Mouse (Mus musculus) myocyte (in vitro differentiated cells): ENCODE measurements around the gene Tbc1d16. TPM values are rescaled to one million over a fixed set of nuclear protein-coding genes. Genes with fewer than 3 reads are reported as not detected.
"Not testable (repeated sequence)": the region's sequence is repeated elsewhere in the genome, so short reads cannot be mapped to it uniquely, and the experiment has no call there.

Experiments
- H3K27me3 ChIP-seq: one replicate; pipeline ENCODE4 v1.6.1; 2011; ENCODE audit not compliant: control insufficient read depth, insufficient read depth, insufficient read length
- H3K36me3 ChIP-seq: one replicate; pipeline ENCODE4 v1.6.1; 2011; ENCODE audit not compliant: control insufficient read depth, insufficient read depth
- H3K4me2 ChIP-seq: one replicate; pipeline ENCODE4 v1.6.1; 2011; ENCODE audit warnings: low read depth, control low read depth
- H3K4me3 ChIP-seq: one replicate; pipeline ENCODE4 v1.5.1; 2011; ENCODE audit warnings: mild to moderate bottlenecking, control low read depth, moderate library complexity
- H3K79me2 ChIP-seq: one replicate; pipeline ENCODE4 v1.6.1; 2011; ENCODE audit not compliant: control insufficient read depth, insufficient read depth
- H3ac ChIP-seq: one replicate; pipeline ENCODE4 v1.6.1; 2011; ENCODE audit not compliant: control insufficient read depth, insufficient read length
- CEBPB ChIP-seq: IDR thresholded peaks from 2 replicates; pipeline ENCODE4 v1.6.1; 2011; ENCODE audit warnings: mild to moderate bottlenecking, moderate library complexity; ENCODE audit not compliant: poor library complexity, insufficient read depth, severe bottlenecking
- E2F4 ChIP-seq: IDR thresholded peaks from one replicate; pipeline ENCODE4 v1.6.1; 2011; ENCODE audit warnings: mild to moderate bottlenecking, control low read depth, moderate library complexity; ENCODE audit not compliant: insufficient read depth
- MAX ChIP-seq: IDR thresholded peaks from one replicate; pipeline ENCODE4 v1.6.1; 2011; ENCODE audit warnings: low read depth, mild to moderate bottlenecking, control low read depth
- MYOD1 ChIP-seq, 3 experiments: IDR thresholded peaks; one replicate each; pipeline ENCODE4 v1.6.1; 2011; ENCODE audit warnings: control low read depth in 2 of 3, low read depth in 2 of 3, mild to moderate bottlenecking in 2 of 3, moderate library complexity in 1 of 3; ENCODE audit not compliant: insufficient read length in 2 of 3, control insufficient read depth in 1 of 3
- MYOG ChIP-seq, 3 experiments: IDR thresholded peaks; one replicate each; pipeline ENCODE4 v1.6.1; 2011; ENCODE audit warnings: control low read depth in 2 of 3, low read depth in 2 of 3, mild to moderate bottlenecking in 2 of 3; ENCODE audit not compliant: insufficient read length in 2 of 3, control insufficient read depth in 1 of 3, insufficient read depth in 1 of 3
- POLR2A ChIP-seq: IDR thresholded peaks from one replicate; pipeline ENCODE4 v1.6.1; 2011; ENCODE audit warnings: low read depth, mild to moderate bottlenecking, control low read depth, moderate library complexity; ENCODE audit not compliant: insufficient read length
- POLR2AphosphoS2 ChIP-seq: IDR thresholded peaks from one replicate; pipeline ENCODE4 v1.6.1; 2011; ENCODE audit warnings: low read depth, control low read depth; ENCODE audit not compliant: insufficient read length
- REST ChIP-seq: IDR thresholded peaks from one replicate; pipeline ENCODE4 v1.6.1; 2011; ENCODE audit warnings: mild to moderate bottlenecking, control low read depth, moderate library complexity; ENCODE audit not compliant: insufficient read depth, insufficient read length
- SRF ChIP-seq: IDR thresholded peaks from one replicate; pipeline ENCODE4 v1.6.1; 2011; ENCODE audit warnings: low read depth; ENCODE audit not compliant: control insufficient read depth, insufficient read length
- TCF12 ChIP-seq: IDR thresholded peaks from one replicate; pipeline ENCODE4 v1.6.1; 2011; ENCODE audit warnings: mild to moderate bottlenecking, control low read depth; ENCODE audit not compliant: poor library complexity, insufficient read depth, severe bottlenecking
- TCF3 ChIP-seq: IDR thresholded peaks from one replicate; pipeline ENCODE4 v1.6.1; 2011; ENCODE audit warnings: low read depth, control low read depth; ENCODE audit not compliant: insufficient read length
- USF1 ChIP-seq: IDR thresholded peaks from one replicate; pipeline ENCODE4 v1.6.1; 2011; ENCODE audit warnings: low read depth, mild to moderate bottlenecking, control low read depth, moderate library complexity
- polyA plus RNA-seq: library from polyadenylated mRNA; unstranded; fragments of >200 nt; fragmentation: generic; extraction: Trizol; gene quantifications from one replicate; pipeline ENCODE4 v1.2.1, GENCODE M21; 2012; ENCODE audit warnings: missing spikeins

Tbc1d16 gene
- polyA plus RNA-seq, 1 experiment = 8.5 TPM

DNA sequence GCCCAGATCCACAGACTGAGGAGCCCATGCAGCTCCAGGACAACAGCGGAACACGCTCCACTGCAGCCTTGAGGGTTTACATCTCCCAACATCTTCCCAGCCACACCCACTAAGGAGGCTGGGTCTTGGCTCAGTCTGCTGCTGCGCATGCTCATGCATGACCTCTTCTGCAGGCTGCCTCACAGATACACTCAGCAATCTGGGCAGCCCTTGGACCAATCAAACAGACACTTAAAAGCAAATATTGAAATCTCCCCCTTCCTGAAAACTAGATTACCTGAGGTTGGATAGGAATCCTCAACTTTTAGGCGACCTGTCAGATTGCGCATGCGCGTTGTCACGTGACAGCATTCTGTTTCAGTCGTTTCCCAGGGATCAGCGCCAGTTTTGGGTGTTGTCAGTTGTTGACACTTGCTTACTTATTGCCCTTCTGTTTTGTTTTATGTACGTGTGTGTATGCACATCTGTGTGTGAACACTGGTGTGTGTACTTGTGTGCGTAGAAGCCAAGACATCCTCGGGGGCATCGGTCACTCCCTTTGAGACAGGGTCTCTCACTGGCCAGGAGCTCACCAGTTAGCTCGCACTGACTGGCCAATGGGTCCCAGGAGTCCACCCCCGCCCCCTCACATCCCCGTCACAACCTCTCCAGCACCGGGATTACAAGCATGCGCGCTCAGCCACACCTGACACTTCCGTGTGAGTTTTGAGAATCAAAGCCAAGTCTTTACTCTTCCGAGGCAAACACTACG, 30.4 kb upstream of the Tbc1d16 start:
- no peaks in the 10 kb centered on the region for H3K79me2 ChIP-seq
- no peak overlapping the region for H3ac ChIP-seq
- H3K27me3 ChIP-seq = peaks cover 40% of the 10 kb centered on the region
- TF ChIP-seq SRF (no peak), USF1 (peak; percentile 96), POLR2A (peak; percentile 63), E2F4 (no peak), POLR2AphosphoS2 (peak; percentile 55)
- H3K4me2 ChIP-seq = peak overlapping the region; percentile 93
- H3K36me3 ChIP-seq = no peaks in the 10 kb centered on the region
- H3K4me3 ChIP-seq = peak overlapping the region; percentile 17

DNA sequence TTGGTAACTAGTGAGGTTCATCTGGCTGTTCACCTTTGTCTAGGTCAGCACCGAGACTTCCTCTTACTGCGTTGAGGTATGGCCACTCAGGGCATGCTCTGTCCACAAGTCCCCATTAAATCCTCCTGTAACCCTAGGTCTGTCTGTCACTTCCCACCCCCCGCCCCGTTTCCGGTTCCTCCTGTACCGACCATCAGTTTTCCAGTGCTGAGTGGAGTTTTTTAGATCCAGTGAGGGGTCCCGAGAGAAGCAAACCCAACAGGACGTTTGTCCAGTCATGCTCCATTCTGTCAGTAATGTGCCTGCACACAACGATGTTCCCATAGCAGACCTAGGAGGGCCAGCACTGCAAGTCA, 29.9 kb upstream of the Tbc1d16 start:
- H3K27me3 ChIP-seq = peaks cover 41% of the 10 kb centered on the region
- H3K4me2 ChIP-seq = peak overlapping the region; percentile 93
- TF ChIP-seq SRF = no peak
- no peak for TF ChIP-seq CEBPB
- TF ChIP-seq MAX = no peak
- no peak for TF ChIP-seq TCF3
- no peak for TF ChIP-seq E2F4
- no peak for TF ChIP-seq USF1
- TF ChIP-seq POLR2A = no peak
- no peak for TF ChIP-seq TCF12
- TF ChIP-seq REST = no peak
- no peak for TF ChIP-seq MYOG (IDR thresholded peaks at IDR 0.05; ENCODE audit: control insufficient read depth in 1 of 3, insufficient read depth in 1 of 3, insufficient read length in 2 of 3, low read depth in 2 of 3)
- no peak for TF ChIP-seq MYOD1 (IDR thresholded peaks at IDR 0.05; ENCODE audit: control insufficient read depth in 1 of 3, insufficient read length in 2 of 3, low read depth in 2 of 3)
- no peak for TF ChIP-seq POLR2AphosphoS2
- H3K79me2 ChIP-seq = no peaks in the 10 kb centered on the region
- no peaks in the 10 kb centered on the region for H3K36me3 ChIP-seq
- no peak overlapping the region for H3ac ChIP-seq
- peak overlapping the region; percentile 17 for H3K4me3 ChIP-seq

DNA sequence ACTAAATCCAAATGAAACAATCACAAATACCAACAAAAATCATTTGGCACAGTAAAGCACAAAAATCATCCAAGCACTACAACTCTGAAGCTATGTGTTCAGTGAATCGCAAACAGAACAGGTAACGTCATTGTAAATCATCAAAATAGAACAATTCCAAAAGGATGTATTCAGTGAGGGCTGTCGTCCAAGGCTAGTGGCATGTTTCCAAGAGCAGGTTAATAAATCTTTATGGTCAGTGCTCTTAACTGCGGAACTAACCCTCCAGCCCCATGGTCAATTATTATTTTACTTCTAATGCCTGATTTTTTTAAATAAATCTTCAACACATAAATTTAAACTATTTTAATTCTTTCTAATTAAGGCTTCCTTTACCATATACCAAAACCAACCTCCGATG, 28.3 kb upstream of the Tbc1d16 start:
- H3K36me3 ChIP-seq, H3K4me2 ChIP-seq, H3K79me2 ChIP-seq, H3ac ChIP-seq, H3K4me3 ChIP-seq: not testable (repeated sequence)
- H3K27me3 ChIP-seq = peaks cover 44% of the 10 kb centered on the region

DNA sequence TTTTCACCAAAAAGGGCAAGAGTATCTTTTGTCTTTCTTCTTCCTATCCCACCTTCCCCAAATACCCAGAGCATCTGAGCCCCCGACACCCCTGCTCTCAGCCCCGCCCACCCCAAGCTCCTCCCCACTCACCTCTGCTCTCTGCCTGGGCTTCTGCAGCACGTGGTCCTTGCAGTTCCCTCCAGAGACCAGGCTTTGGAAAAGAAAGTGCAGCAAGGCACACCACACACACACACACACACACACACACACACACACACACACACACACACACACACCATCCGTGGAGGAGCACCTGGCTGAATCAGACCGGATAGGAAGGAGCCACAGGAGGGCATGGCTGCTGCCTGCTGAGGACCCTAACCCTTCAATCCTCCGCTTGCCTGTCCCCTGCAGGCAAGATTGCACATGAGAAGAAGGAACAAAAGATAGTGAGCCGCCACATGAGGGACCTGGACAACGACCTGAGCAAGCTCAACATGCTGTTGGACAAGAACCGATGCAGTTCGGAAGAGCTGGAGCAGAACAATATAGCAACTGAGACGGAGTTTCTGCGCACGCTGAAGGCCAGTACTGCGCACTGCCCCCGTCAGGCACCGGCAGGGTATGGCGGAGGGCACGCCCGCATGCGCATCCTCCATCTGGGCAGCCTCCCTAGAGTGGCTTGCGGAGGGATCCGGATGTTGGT, 24.7 kb upstream of the Tbc1d16 start:
- Histone ChIP-seq H3ac (no peak overlapping the region), H3K4me3 (no peak overlapping the region)
- no peak for TF ChIP-seq TCF3
- TF ChIP-seq TCF12 = no peak
- no peak for TF ChIP-seq MAX
- no peak for TF ChIP-seq MYOG (IDR thresholded peaks at IDR 0.05; ENCODE audit: control insufficient read depth in 1 of 3, insufficient read depth in 1 of 3, insufficient read length in 2 of 3, low read depth in 2 of 3)
- TF ChIP-seq SRF = no peak
- TF ChIP-seq REST = no peak
- no peak for TF ChIP-seq USF1
- TF ChIP-seq POLR2A = no peak
- no peak for TF ChIP-seq E2F4
- no peak for TF ChIP-seq MYOD1 (IDR thresholded peaks at IDR 0.05; ENCODE audit: control insufficient read depth in 1 of 3, insufficient read length in 2 of 3, low read depth in 2 of 3)
- TF ChIP-seq POLR2AphosphoS2 = no peak
- no peak for TF ChIP-seq CEBPB

GRCm38 (mm10) chr11:119250998-119251397, 22.7 kb upstream of the Tbc1d16 start:
- Histone ChIP-seq H3ac (no peak overlapping the region), H3K4me2 (no peak overlapping the region), H3K27me3 (peaks cover 32% of the 10 kb centered on the region), H3K79me2 (no peaks in the 10 kb centered on the region), H3K4me3 (no peak overlapping the region), H3K36me3 (no peaks in the 10 kb centered on the region)
- TF ChIP-seq MAX (no peak), E2F4 (no peak), CEBPB (no peak), MYOG (IDR thresholded peaks at IDR 0.05; ENCODE audit: control insufficient read depth in 1 of 3, insufficient read depth in 1 of 3, insufficient read length in 2 of 3, low read depth in 2 of 3) (no peak), TCF12 (no peak), POLR2AphosphoS2 (no peak)

More for the DNA sequence above, 24.7 kb upstream of the Tbc1d16 start:
- no peak overlapping the region for H3K4me2 ChIP-seq
- H3K27me3 ChIP-seq = peaks cover 32% of the 10 kb centered on the region
- H3K79me2 ChIP-seq = no peaks in the 10 kb centered on the region
- no peaks in the 10 kb centered on the region for H3K36me3 ChIP-seq
